Mouse (Mus musculus) kidney, postnatal 36 days (tissue): ENCODE measurements at regions not wholly inside any gene's neighbourhood (a gene's known extent, or its start where the extent isn't known, plus 50 kb on each side); places are given as distances from the start of the nearest gene placed in this dataset.
A peak's percentile ranks its signal among the peaks of the same experiment; 100 is the strongest.

ENCODE experiments used
- DNase-seq, 2 experiments: peaks; one replicate each; pipeline ENCODE4 v3.0.0; 2021 to 2022; ENCODE audit warnings: mixed read lengths in 2 of 2

DNA sequence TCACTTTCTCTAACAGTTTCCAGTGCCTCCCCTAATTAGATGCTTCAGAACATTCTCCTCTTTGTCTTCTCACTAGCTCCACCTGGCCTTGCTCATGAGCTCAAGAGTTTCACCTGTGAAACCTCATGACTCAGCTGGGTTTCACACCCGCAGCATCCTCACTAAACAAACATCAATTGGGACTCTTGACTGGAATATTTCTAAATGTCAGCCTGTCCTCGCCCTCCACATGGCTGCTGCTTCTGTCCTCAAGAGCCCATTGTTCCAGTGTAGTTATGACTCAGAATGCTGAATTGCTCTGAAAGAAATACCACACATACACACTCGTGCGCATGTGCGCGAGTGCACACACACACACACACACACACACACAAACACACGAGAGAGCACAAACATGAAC is 407.2 kb downstream of the Prss52 start:
- no peak for DNase-seq

- DNase-seq, result no peak
Measured at GRCm38 (mm10) chr14:64512726-64513125, 408.6 kb downstream of the Prss52 start.

- no peak for DNase-seq
Measured at GRCm38 (mm10) chr14:64517584-64518195, 413.6 kb downstream of the Prss52 start.

- no peak for DNase-seq
Measured at GRCm38 (mm10) chr14:64524641-64525040, 420.6 kb downstream of the Prss52 start.

DNA sequence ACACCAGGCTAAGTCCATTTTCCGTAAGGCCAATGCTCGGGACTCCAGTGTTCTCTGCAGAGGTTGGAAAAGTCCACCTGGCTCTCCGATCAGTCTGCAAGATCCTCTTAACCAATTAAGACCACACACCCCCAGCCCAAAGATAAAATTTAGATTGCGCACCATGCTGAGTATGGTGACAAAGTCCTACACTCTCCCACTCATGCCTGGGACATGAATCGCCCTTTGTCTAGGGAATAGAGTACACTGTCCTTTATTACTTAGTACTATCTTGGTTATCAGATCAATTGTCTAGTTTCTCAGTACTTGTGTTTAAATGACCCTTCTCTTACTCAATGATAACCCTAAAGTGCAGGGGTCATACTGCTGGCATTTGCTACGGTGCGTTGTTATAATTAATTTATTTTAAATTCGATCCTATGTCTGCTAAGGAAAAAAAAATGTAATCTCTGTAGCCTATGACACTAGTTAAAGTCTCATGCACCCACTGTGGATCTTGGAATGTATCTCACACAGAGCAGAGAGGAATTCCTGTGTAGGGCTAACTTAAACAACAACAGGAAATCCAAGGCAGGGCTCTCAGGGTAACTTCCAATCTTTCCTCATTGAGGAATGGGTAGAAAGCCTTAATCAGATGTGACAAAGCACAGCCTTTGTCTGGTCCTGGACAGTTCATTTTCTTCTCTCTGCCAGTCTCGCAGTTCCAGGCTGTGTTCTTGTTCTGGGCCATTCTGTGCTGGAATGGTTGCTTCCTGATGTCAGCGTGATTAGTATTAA is 421.4 kb downstream of the Prss52 start:
- DNase-seq, result no peak

DNA sequence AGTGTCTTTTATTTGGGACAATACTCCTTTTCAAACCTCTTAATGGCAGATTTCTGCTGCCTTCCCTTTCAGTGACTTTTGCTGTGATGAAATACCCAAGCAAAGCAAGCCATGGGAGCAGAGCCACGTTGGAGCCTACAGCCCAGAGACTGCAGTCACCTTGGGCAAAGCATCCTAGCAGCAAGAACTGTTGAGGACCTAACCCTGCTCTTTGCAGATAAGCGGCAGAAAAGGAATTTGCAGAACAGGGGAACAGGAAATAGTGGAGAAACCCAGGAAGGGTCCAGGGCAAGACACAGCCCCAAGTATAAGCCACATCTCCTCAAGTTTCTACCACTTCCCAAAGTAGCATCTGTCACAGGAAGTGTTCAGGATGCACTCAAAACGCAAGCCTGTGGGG is 426.5 kb downstream of the Prss52 start:
- no peak for DNase-seq

DNA sequence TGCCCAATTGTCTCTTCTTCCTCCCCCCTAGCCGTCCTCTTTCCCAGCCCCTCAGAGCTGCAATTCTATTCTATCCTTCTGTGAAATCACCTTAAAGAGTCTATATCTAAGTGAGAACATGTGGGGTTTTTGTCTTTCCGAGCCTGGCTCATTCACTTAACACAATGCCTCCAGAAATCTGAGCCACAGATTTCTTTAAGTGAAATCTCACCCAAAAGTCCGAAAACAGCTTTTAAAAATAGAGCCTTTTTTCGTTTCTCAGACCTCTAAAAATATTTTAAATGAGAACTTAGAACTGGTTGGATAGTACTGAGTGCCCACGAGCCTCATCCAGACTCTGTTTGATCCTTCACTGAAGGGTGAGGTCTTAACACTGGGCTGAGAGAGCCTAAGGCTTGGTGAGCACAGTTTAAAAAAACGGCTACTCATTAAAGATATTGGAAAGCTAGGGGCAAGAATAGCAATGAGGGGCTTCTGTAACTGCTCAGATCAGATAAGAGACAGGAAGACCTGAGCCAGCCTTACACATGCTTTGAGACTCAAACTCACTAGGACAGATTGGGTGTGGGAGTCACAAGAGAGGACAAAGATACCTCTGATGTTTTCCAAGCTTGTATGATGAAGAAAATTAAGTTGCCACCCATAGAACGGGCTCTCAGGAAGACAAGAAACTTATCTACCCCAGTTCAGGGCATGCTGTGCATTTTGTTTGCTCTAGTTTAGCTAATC is 427.3 kb downstream of the Prss52 start:
- no peak for DNase-seq

GRCm38 (mm10) chr14:64532351-64532750 is 428.3 kb downstream of the Prss52 start:
- no peak for DNase-seq

- DNase-seq, result no peak
Measured at GRCm38 (mm10) chr14:64533591-64534151, 429.6 kb downstream of the Prss52 start.

GRCm38 (mm10) chr14:64534194-64534593 is 430.1 kb downstream of the Prss52 start:
- DNase-seq, result no peak

- no peak for DNase-seq
Measured at GRCm38 (mm10) chr14:64539436-64539835, 435.4 kb downstream of the Prss52 start.

- DNase-seq, result no peak
Measured at GRCm38 (mm10) chr14:64545056-64545455, 441.0 kb downstream of the Prss52 start.

GRCm38 (mm10) chr14:64546787-64547186 is 442.7 kb downstream of the Prss52 start:
- peak; percentile 33 to 73 for DNase-seq

- no peak for DNase-seq
Measured at GRCm38 (mm10) chr14:64552951-64553350, 448.9 kb downstream of the Prss52 start.

- no peak for DNase-seq
Measured at GRCm38 (mm10) chr14:64556042-64556441, 452.0 kb downstream of the Prss52 start.

GRCm38 (mm10) chr14:64557453-64557852 is 453.4 kb downstream of the Prss52 start:
- DNase-seq, result no peak

- DNase-seq, result peak; percentile 10 to 60
Measured at GRCm38 (mm10) chr14:64568689-64569088, 464.6 kb downstream of the Prss52 start.

- no peak for DNase-seq
Measured at GRCm38 (mm10) chr14:64570951-64571350, 466.9 kb downstream of the Prss52 start.

GRCm38 (mm10) chr14:64572756-64573155 is 468.7 kb downstream of the Prss52 start:
- no peak for DNase-seq

- no peak for DNase-seq
Measured at GRCm38 (mm10) chr14:64573773-64574172, 469.7 kb downstream of the Prss52 start.

DNA sequence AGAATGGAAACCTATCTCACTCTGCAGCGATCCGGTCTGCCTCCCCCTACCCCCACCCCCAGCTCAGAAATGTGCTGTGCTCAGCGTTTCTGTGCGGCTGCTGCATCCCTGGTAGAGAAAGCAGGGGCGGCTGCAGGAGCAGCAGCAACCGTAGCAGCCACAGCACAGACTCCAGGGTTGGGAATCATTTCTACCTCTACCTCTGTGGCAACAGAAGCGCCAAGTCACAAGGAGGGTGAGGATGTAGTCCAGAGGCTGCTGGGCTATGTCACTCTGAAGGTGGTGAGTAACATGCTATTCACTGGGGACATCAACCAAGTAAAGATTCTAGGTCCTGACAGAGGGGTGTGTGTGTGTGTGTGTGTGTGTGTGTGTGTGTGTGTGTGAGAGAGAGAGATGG is 470.2 kb downstream of the Prss52 start:
- DNase-seq, result no peak

- DNase-seq, result no peak
Measured at GRCm38 (mm10) chr14:64574773-64575172, 470.7 kb downstream of the Prss52 start.

- no peak for DNase-seq
Measured at GRCm38 (mm10) chr14:64575954-64576353, 471.9 kb downstream of the Prss52 start.
